Mouse (Mus musculus): ENCODE results near the gene Nlk. TPM values are rescaled to one million over a fixed set of nuclear protein-coding genes. Genes with fewer than 3 reads are reported as not detected.

Nlk gene
- total and polyA plus RNA-seq, 3 experiments, result 14.8 to 22.4 (median 20.4) TPM

- H3K27ac ChIP-seq (ENCODE audit: insufficient read depth, low read depth), result no peak overlapping the region
- DNase-seq (ENCODE audit: extremely low read depth), result no peak
- TF ChIP-seq USF1 (IDR thresholded peaks at IDR 0.05; ENCODE audit: low read depth, low read length), result no peak
- no peak for TF ChIP-seq MEF2A (IDR thresholded peaks at IDR 0.05; ENCODE audit: borderline replicate concordance, low read depth, low read length)
- no peak for TF ChIP-seq MAX (IDR thresholded peaks at IDR 0.05; ENCODE audit: low read length)
- TF ChIP-seq ETS1 (conservative IDR thresholded peaks at IDR 0.05; ENCODE audit: low read depth, low read length), result no peak
- no peak for TF ChIP-seq SMC3 (IDR thresholded peaks at IDR 0.05; ENCODE audit: low read depth, low read length)
- TF ChIP-seq BHLHE40 (IDR thresholded peaks at IDR 0.05; ENCODE audit: low read depth, low read length), result no peak
- no peak for TF ChIP-seq IRF4 (IDR thresholded peaks at IDR 0.05; ENCODE audit: low read depth, low read length)
- H3K9ac ChIP-seq (ENCODE audit: insufficient read depth, low read depth), result no peak overlapping the region
- peaks cover 0 to 9% of the 10 kb centered on the region in 2 experiments; a peak in 1 of 4 replicates for H3K4me1 ChIP-seq (ENCODE audit: control insufficient read depth in 1 of 2, insufficient read depth in 2 of 2)
- no peaks in the 10 kb centered on the region for H3K27me3 ChIP-seq (replicated peaks)
- H3K4me2 ChIP-seq (ENCODE audit: insufficient read depth, low read depth, poor library complexity, severe bottlenecking), result no peak overlapping the region
- dilution Hi-C loops (cut with MboI; ENCODE audit: extremely low pct_ligation_motif_present, extremely low pct_unique_long_range_greater_than_20kb, low sequenced_read_pairs), result no loop called here
- H3K9me3 ChIP-seq (replicated peaks; ENCODE audit: low read length), result no peaks in the 10 kb centered on the region
- H3K79me2 ChIP-seq (replicated peaks; ENCODE audit: control insufficient read depth, extremely low read depth, insufficient read depth, poor library complexity, severe bottlenecking), result no peaks in the 10 kb centered on the region
- peaks cover 0 to 29% of the 10 kb centered on the region in 2 experiments for H3K36me3 ChIP-seq (replicated peaks in 1 of 2; ENCODE audit: control insufficient read depth in 1 of 2, insufficient read depth in 1 of 2, low read length in 1 of 2)
- in situ Hi-C loops (cut with MboI; ENCODE audit: low pct_ligation_motif_present, low pct_unique_long_range_greater_than_20kb, low sequenced_read_pairs), result no loop called here
- no peak overlapping the region for H3K4me3 ChIP-seq (replicated peaks in 1 of 3; ENCODE audit: low read depth in 2 of 3, low read length in 2 of 3, poor library complexity in 1 of 3)
Observed at GRCm38 (mm10) chr11:78600496-78600895, 96.7 kb downstream of the Nlk start.

- Histone ChIP-seq H3K27me3 (replicated peaks) (no peaks in the 10 kb centered on the region), H3K36me3 (replicated peaks in 1 of 2; ENCODE audit: control insufficient read depth in 1 of 2, insufficient read depth in 1 of 2, low read length in 1 of 2) (peaks cover 0 to 29% of the 10 kb centered on the region in 2 experiments), H3K4me3 (replicated peaks in 1 of 3; ENCODE audit: low read depth in 2 of 3, low read length in 2 of 3, poor library complexity in 1 of 3) (no peak overlapping the region), H3K9me3 (replicated peaks; ENCODE audit: low read length) (no peaks in the 10 kb centered on the region), H3K9ac (ENCODE audit: insufficient read depth, low read depth) (no peak overlapping the region), H3K4me1 (ENCODE audit: control insufficient read depth in 1 of 2, insufficient read depth in 2 of 2) (peaks cover 0 to 9% of the 10 kb centered on the region in 2 experiments; a peak in 1 of 4 replicates), H3K4me2 (ENCODE audit: insufficient read depth, low read depth, poor library complexity, severe bottlenecking) (no peak overlapping the region), H3K27ac (ENCODE audit: insufficient read depth, low read depth) (no peak overlapping the region), H3K79me2 (replicated peaks; ENCODE audit: control insufficient read depth, extremely low read depth, insufficient read depth, poor library complexity, severe bottlenecking) (no peaks in the 10 kb centered on the region)
- dilution Hi-C loops (cut with MboI; ENCODE audit: extremely low pct_ligation_motif_present, extremely low pct_unique_long_range_greater_than_20kb, low sequenced_read_pairs), result no loop called here
- no peak for TF ChIP-seq BHLHE40 (IDR thresholded peaks at IDR 0.05; ENCODE audit: low read depth, low read length)
- TF ChIP-seq SIN3A (IDR thresholded peaks at IDR 0.05; ENCODE audit: low read length), result no peak
- in situ Hi-C loops (cut with MboI; ENCODE audit: low pct_ligation_motif_present, low pct_unique_long_range_greater_than_20kb, low sequenced_read_pairs), result no loop called here
- no peak for DNase-seq (ENCODE audit: extremely low read depth)
Observed at GRCm38 (mm10) chr11:78600051-78600450, 97.1 kb downstream of the Nlk start.

GRCm38 (mm10) chr11:78598763-78599415, 98.3 kb downstream of the Nlk start:
- TF ChIP-seq MXI1 (IDR thresholded peaks at IDR 0.05; ENCODE audit: low read depth, low read length) (no peak), TBP (conservative IDR thresholded peaks at IDR 0.05; ENCODE audit: low read depth, low read length) (no peak), MAZ (IDR thresholded peaks at IDR 0.05; ENCODE audit: low read depth, low read length) (no peak), KAT2A (IDR thresholded peaks at IDR 0.05; ENCODE audit: insufficient replicate concordance, low read length) (no peak), TCF12 (IDR thresholded peaks at IDR 0.05; ENCODE audit: low read depth, low read length) (no peak), NELFE (IDR thresholded peaks at IDR 0.05; ENCODE audit: low read depth, low read length) (no peak), ZNF384 (IDR thresholded peaks at IDR 0.05; ENCODE audit: low read depth, low read length) (no peak), POLR2AphosphoS2 (IDR thresholded peaks at IDR 0.05; ENCODE audit: low read depth, low read length) (no peak), GABPA (IDR thresholded peaks at IDR 0.05; ENCODE audit: insufficient replicate concordance, low read depth, low read length) (no peak), SMC3 (IDR thresholded peaks at IDR 0.05; ENCODE audit: low read depth, low read length) (no peak), POLR2A (IDR thresholded peaks at IDR 0.05; ENCODE audit: low read depth, low read length) (no peak), RCOR1 (conservative IDR thresholded peaks at IDR 0.05; ENCODE audit: low read depth, low read length) (no peak)
- no peaks in the 10 kb centered on the region for H3K27me3 ChIP-seq (replicated peaks)
- no peaks in the 10 kb centered on the region for H3K9me3 ChIP-seq (replicated peaks; ENCODE audit: low read length)
- dilution Hi-C loops (cut with MboI; ENCODE audit: extremely low pct_ligation_motif_present, extremely low pct_unique_long_range_greater_than_20kb, low sequenced_read_pairs), result no loop called here
- no peak overlapping the region for H3K9ac ChIP-seq (ENCODE audit: insufficient read depth, low read depth)
- in situ Hi-C loops (cut with MboI; ENCODE audit: low pct_ligation_motif_present, low pct_unique_long_range_greater_than_20kb, low sequenced_read_pairs), result no loop called here
- no peak overlapping the region for H3K27ac ChIP-seq (ENCODE audit: insufficient read depth, low read depth)
- H3K4me3 ChIP-seq (replicated peaks in 1 of 3; ENCODE audit: low read depth in 2 of 3, low read length in 2 of 3, poor library complexity in 1 of 3), result no peak overlapping the region
- no peak for DNase-seq (ENCODE audit: extremely low read depth)
- H3K36me3 ChIP-seq (replicated peaks in 1 of 2; ENCODE audit: control insufficient read depth in 1 of 2, insufficient read depth in 1 of 2, low read length in 1 of 2), result peaks cover 0 to 32% of the 10 kb centered on the region in 2 experiments
- no peak overlapping the region for H3K4me2 ChIP-seq (ENCODE audit: insufficient read depth, low read depth, poor library complexity, severe bottlenecking)
- H3K4me1 ChIP-seq (ENCODE audit: control insufficient read depth in 1 of 2, insufficient read depth in 2 of 2), result peaks cover 0 to 9% of the 10 kb centered on the region in 2 experiments; a peak in 1 of 4 replicates
- no peaks in the 10 kb centered on the region for H3K79me2 ChIP-seq (replicated peaks; ENCODE audit: control insufficient read depth, extremely low read depth, insufficient read depth, poor library complexity, severe bottlenecking)
